Mouse (Mus musculus) lung, adult 10 weeks (tissue): ENCODE data around the gene Hk2. TPM values are rescaled to one million over a fixed set of nuclear protein-coding genes. Genes with fewer than 3 reads are reported as not detected.

Source experiments
- polyA plus RNA-seq: library from polyadenylated mRNA; stranded (reverse); fragments of 350-450 nt; fragmentation: Illumina TruSeq; extraction: RNeasy Lipid Tissue Mini Kit (QIAGEN cat#74804); gene quantifications from one replicate; pipeline ENCODE4 v1.2.3, GENCODE M21; 2014; ENCODE audit warnings: low read depth, low replicate concordance; ENCODE audit not compliant: insufficient read depth

The Hk2 gene
- polyA plus RNA-seq: 11.0 TPM

GRCm38 (mm10) chr6:82774321-82774764 is at the start of gene Hk2:
Gene Hk2 (minus strand): TSS chr6:82774454.

GRCm38 (mm10) chr6:82705221-82705620 is 69.0 kb downstream of the Hk2 start, which contains the start of gene Pole4:
Gene Pole4 (minus strand): TSS chr6:82705365.

Other genes starting within 250 kb of the Hk2 start
- gene Pole4, start 69.1 kb downstream of the Hk2 start, polyA plus RNA-seq: 44.1 TPM
- 5.8 TPM for gene Sema4f, start 165.3 kb upstream of the Hk2 start, polyA plus RNA-seq
- gene M1ap, start 172.4 kb upstream of the Hk2 start, polyA plus RNA-seq: 2.0 TPM